Mouse (Mus musculus) bone marrow, adult 2 months (tissue): Measurements from ENCODE around the gene Dnaja3.

ENCODE experiments used
- CTCF ChIP-seq: fragments of 200-500 bp; IDR thresholded peaks from 2 replicates; pipeline ENCODE4 v1.5.1; 2011; ENCODE audit warnings: low read length, control low read depth; ENCODE audit not compliant: control insufficient read depth, insufficient read depth
- POLR2A ChIP-seq: fragments of 200-500 bp; IDR thresholded peaks from 2 replicates; pipeline ENCODE4 v1.6.1; 2011; ENCODE audit warnings: low read depth, mild to moderate bottlenecking, control low read depth, low read length, borderline replicate concordance; ENCODE audit not compliant: control insufficient read depth

DNA sequence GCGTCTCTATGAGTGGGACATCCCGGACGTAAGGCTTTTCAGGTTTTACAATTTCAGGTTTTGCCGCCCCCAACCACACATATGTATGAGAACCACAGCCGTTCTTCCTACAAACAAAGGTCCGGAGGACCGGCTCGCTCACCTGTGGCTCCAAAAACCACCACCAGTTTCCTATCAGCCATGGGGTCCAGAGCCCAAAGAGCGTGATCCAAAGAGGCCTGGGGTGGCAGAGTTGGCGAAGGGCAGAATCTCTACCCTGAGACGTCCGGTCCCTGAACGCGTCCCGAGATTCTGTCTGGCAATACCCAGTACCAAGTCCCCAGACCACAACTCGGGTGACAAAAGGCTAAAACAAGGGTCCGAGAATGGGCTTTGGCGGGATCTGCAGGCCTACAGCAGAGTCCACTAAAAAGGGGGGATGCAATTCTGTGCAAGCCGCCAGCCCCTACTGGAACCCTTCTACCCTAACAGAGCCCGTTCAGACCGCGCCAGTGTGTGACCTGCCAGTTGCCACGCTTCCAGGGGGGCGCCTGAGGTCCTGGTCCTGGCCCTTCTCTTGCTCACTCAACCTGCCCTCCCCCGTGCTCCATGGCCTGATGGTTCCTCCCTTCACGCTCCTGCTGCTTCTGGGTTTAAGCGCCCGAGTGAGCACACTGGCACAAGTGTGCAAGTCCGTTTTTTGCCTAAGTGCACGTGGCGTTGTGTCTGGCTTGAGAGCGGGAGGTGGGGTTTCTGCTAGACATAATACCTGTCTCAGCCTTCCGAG lies 79.1 kb downstream of the Dnaja3 start, which contains the start of gene Nmral1:
- no peak for TF ChIP-seq CTCF
- peak; percentile 46; the same call in 1 of the 2 replicates for TF ChIP-seq POLR2A
